Mouse (Mus musculus): Measurements from ENCODE around the gene Olfr464. TPM values are rescaled to one million over a fixed set of nuclear protein-coding genes. Genes with fewer than 3 reads are reported as not detected.
"Not testable (repeated sequence)": the region's sequence is repeated elsewhere in the genome, so short reads cannot be mapped to it uniquely, and the experiment has no call there.

The Olfr464 gene
- polyA plus RNA-seq, 1 experiment from 2014 or later = not detected

DNA sequence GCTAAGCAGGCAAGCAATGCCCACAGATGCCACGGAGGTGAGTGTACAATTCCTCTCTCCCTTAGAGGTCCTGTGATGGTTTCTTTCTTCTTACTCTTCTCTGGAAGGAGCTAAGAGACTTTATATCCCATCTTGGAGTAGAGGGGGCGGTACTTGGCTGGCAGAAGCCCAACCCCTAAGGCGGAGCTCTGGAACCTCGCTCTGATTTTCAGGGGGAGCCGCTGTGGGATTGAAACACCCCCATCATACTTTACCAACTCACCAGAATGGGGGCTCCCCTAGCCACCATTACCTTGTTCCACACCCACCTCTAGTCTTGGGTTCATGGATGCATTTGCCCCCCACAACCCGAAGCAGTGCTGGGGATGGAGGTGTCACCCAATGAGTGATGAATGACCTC lies 45.3 kb downstream of the Olfr464 start, which contains the start of gene Epx:
Epx (minus strand) TSS at position 101 of the 400 bp plus-strand sequence.
- Histone ChIP-seq H3K27ac (ENCODE audit: low read depth) (no peak within 1 kb of the TSS), H3K4me3 (ENCODE audit: low read depth, low read length) (no peak within 1 kb of the TSS), H3K4me2 (ENCODE audit: low read depth, low read length) (no peak within 1 kb of the TSS), H3K9ac (replicated peaks) (no peak within 1 kb of the TSS), H3K27me3 (ENCODE audit: insufficient read depth, low read length) (no peaks in the 10 kb centered on the region), H3K9me3 (ENCODE audit: low read length) (no peaks in the 10 kb centered on the region), H3K36me3 (replicated peaks; ENCODE audit: insufficient read depth, low read length) (no peaks in the 10 kb centered on the region), H3K4me1 (ENCODE audit: insufficient read depth) (no peaks in the 10 kb centered on the region)
- TF ChIP-seq CTCF (IDR thresholded peaks at IDR 0.05; ENCODE audit: low read depth) (no peak), EP300 (IDR thresholded peaks at IDR 0.05; ENCODE audit: low read depth) (no peak)
- no peak for ATAC-seq
- no peak for DNase-seq
- 77% methylated on average over 6 of the region's 6 CpGs for WGBS (ENCODE audit: insufficient replicate concordance)

DNA sequence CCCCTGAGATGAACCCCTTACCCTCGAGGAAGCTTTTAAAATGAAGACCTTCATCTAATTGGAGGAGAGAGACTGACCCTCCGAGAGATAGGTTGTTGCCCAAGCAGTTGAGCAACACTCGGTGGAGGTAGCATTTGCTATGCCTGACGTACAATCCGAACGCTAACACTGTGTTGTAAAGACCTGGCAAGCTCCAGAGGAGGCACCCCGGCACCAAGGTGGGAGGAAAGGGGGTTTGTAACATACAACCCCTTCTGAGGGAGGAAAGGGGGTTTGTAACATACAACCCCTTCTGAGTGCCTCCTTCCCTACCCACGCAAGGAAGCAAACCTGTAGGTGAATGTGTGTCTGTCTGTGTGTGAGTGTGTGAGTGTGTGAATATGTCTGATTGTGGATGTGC lies 49.0 kb downstream of the Olfr464 start:
- Histone ChIP-seq H3K27me3 (ENCODE audit: insufficient read depth, low read length) (no peaks in the 10 kb centered on the region), H3K4me1 (ENCODE audit: insufficient read depth) (no peaks in the 10 kb centered on the region), H3K4me2 (ENCODE audit: low read depth, low read length) (no peak overlapping the region), H3K4me3 (ENCODE audit: low read depth, low read length) (no peak overlapping the region), H3K36me3 (replicated peaks; ENCODE audit: insufficient read depth, low read length) (no peaks in the 10 kb centered on the region), H3K9ac (replicated peaks) (no peak overlapping the region), H3K27ac (ENCODE audit: low read depth) (no peak overlapping the region), H3K9me3 (ENCODE audit: low read length) (no peaks in the 10 kb centered on the region)
- DNase-seq (no peak), ATAC-seq (no peak)
- whole genome bisulfite sequencing (ENCODE audit: insufficient replicate concordance) = 47% methylated on average over 8 of the region's 8 CpGs
- no peak for TF ChIP-seq EP300 (IDR thresholded peaks at IDR 0.05; ENCODE audit: low read depth)
- no peak for TF ChIP-seq CTCF (IDR thresholded peaks at IDR 0.05; ENCODE audit: low read depth)

DNA sequence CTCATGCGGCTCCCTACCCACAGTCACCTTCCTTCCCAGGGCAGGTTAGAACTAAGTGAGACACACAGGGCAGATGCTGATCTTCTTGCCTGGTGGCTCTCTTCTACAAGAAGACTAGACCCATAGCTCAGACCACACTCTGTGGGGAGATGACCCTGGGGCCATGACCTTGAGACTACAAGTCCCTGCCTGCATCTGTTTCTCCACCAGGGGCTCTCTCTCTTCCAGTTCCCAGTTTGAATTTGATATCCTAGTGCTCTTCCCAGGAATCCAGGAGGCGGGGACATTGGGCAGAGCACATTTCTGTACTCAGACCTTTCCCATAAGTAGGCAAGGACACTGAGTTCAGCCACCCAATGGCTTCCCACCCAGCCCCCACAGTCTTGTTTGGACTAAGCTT lies 50.7 kb downstream of the Olfr464 start:
- TF ChIP-seq CTCF (IDR thresholded peaks at IDR 0.05; ENCODE audit: low read depth) (no peak), EP300 (IDR thresholded peaks at IDR 0.05; ENCODE audit: low read depth) (no peak)
- no peaks in the 10 kb centered on the region for H3K36me3 ChIP-seq (replicated peaks; ENCODE audit: insufficient read depth, low read length)
- H3K4me3 ChIP-seq (ENCODE audit: low read depth, low read length) = no peak overlapping the region
- H3K4me2 ChIP-seq (ENCODE audit: low read depth, low read length) = no peak overlapping the region
- H3K9me3 ChIP-seq (ENCODE audit: low read length) = no peaks in the 10 kb centered on the region
- WGBS (ENCODE audit: insufficient replicate concordance) = 67% methylated on average over 2 of the region's 2 CpGs
- no peak overlapping the region for H3K27ac ChIP-seq (ENCODE audit: low read depth)
- no peaks in the 10 kb centered on the region for H3K27me3 ChIP-seq (ENCODE audit: insufficient read depth, low read length)
- DNase-seq (no peak), ATAC-seq (no peak)
- H3K4me1 ChIP-seq (ENCODE audit: insufficient read depth) = no peaks in the 10 kb centered on the region
- no peak overlapping the region for H3K9ac ChIP-seq (replicated peaks)

DNA sequence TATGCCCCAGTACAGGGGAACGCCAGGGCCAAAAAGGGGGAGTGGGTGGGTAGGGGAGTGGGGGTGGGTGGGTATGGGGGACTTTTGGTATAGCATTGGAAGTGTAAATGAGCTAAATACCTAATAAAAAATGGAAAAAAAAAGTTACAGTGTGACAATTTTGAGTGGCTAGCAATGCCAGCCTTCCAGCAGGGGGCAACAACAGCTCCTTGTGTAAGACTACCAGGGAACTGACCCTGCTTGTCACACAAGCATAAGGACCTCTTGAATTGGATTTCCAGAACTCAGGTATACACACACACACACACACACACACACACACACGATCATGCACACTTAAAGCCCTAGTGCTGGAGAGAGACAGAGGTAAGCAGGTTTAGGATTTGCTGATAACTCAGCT lies 53.9 kb downstream of the Olfr464 start:
- H3K4me1 ChIP-seq (ENCODE audit: insufficient read depth); H3K36me3 ChIP-seq (replicated peaks; ENCODE audit: insufficient read depth, low read length); H3K27ac ChIP-seq (ENCODE audit: low read depth); H3K9me3 ChIP-seq (ENCODE audit: low read length); H3K4me3 ChIP-seq (ENCODE audit: low read depth, low read length); H3K4me2 ChIP-seq (ENCODE audit: low read depth, low read length); H3K9ac ChIP-seq (replicated peaks); DNase-seq; H3K27me3 ChIP-seq (ENCODE audit: insufficient read depth, low read length); ATAC-seq: not testable (repeated sequence)
- whole genome bisulfite sequencing (ENCODE audit: insufficient replicate concordance) = 75% methylated on average over 1 of the region's 2 CpGs

Other genes starting within 250 kb of the Olfr464 start
- 114 and 120 TPM in 2 replicates for gene Supt4a, start 183.4 kb downstream of the Olfr464 start, polyA plus RNA-seq (2015; fragmentation: Nextera tagmentation; extraction: Ambion mirVana)
- gene Tspoap1, start 160.4 kb downstream of the Olfr464 start, polyA plus RNA-seq (2015; fragmentation: Nextera tagmentation; extraction: Ambion mirVana) = 0.59 and 1.2 TPM in 2 replicates
- gene Mpo, start 127.4 kb downstream of the Olfr464 start, polyA plus RNA-seq (2015; fragmentation: Nextera tagmentation; extraction: Ambion mirVana) = 250 and 274 TPM in 2 replicates
- not detected in 2 replicates for gene Lpo, start 92.7 kb downstream of the Olfr464 start, polyA plus RNA-seq (2015; fragmentation: Nextera tagmentation; extraction: Ambion mirVana)
- gene Mks1, start 67.8 kb downstream of the Olfr464 start, polyA plus RNA-seq (2015; fragmentation: Nextera tagmentation; extraction: Ambion mirVana) = 1.4 and 2.1 TPM in 2 replicates
- gene Epx, start 45.4 kb downstream of the Olfr464 start, polyA plus RNA-seq (2015; fragmentation: Nextera tagmentation; extraction: Ambion mirVana) = 0.52 and 0.65 TPM in 2 replicates
- not detected in 2 replicates for gene Olfr462, start 28.7 kb downstream of the Olfr464 start, polyA plus RNA-seq (2015; fragmentation: Nextera tagmentation; extraction: Ambion mirVana)
- gene Olfr463, start 23.6 kb downstream of the Olfr464 start, polyA plus RNA-seq (2015; fragmentation: Nextera tagmentation; extraction: Ambion mirVana) = not detected in 2 replicates
- gene Dynll2, start 66.6 kb upstream of the Olfr464 start, polyA plus RNA-seq (2015; fragmentation: Nextera tagmentation; extraction: Ambion mirVana) = 10.5 and 11.0 TPM in 2 replicates
- 54.8 and 58.6 TPM in 2 replicates for gene Srsf1, start 126.4 kb upstream of the Olfr464 start, polyA plus RNA-seq (2015; fragmentation: Nextera tagmentation; extraction: Ambion mirVana)
- gene Vezf1, start 147.3 kb upstream of the Olfr464 start, polyA plus RNA-seq (2015; fragmentation: Nextera tagmentation; extraction: Ambion mirVana) = 6.3 TPM in 2 replicates
- gene Cuedc1, start 177.1 kb upstream of the Olfr464 start, polyA plus RNA-seq (2015; fragmentation: Nextera tagmentation; extraction: Ambion mirVana) = 1.2 and 1.6 TPM in 2 replicates

Data from liver, postnatal 0 days (tissue).